Mouse (Mus musculus) spleen, adult 2 months (tissue): ENCODE data around the gene Runx1.

Experiments
- CTCF ChIP-seq: fragments of 200-500 bp; IDR thresholded peaks from 2 replicates; pipeline ENCODE4 v1.5.1; 2011; ENCODE audit warnings: mild to moderate bottlenecking, inconsistent platforms; ENCODE audit not compliant: insufficient read depth, insufficient read length, insufficient replicate concordance; ENCODE audit errors: extremely low read depth
- POLR2A ChIP-seq: fragments of 200-500 bp; IDR thresholded peaks from 2 replicates; pipeline ENCODE4 v1.6.1; 2011; ENCODE audit warnings: low read depth, low read length, inconsistent platforms

- no peak for TF ChIP-seq CTCF
- TF ChIP-seq POLR2A = no peak
These were observed 39.6 kb downstream of the Runx1 start for GRCm38 (mm10) chr16:92786276-92786882.
